Mouse (Mus musculus) layer of hippocampus, postnatal 36 days (tissue): Measurements from ENCODE around the gene Mex3d. TPM values are rescaled to one million over a fixed set of nuclear protein-coding genes. Genes with fewer than 3 reads are reported as not detected.

Experiments
- microRNA-seq, 2 experiments: library from miRNA; unstranded; fragments of <30 nt; microRNA quantifications; one replicate each; pipeline ENCODE4 v1.2.0; 2021
- total RNA-seq, 2 experiments: library from RNA; stranded (reverse); gene quantifications; 2 replicates each; pipeline ENCODE4 v1.2.3; 2021

Gene Mex3d
- total RNA-seq, 2 experiments from 2014 or later, result 18.2 to 18.4 TPM

Small RNA genes within 50 kb of the gene (microRNA-seq; reads per million reads assigned to microRNA genes)
- 0 reads per million in 2 experiments for gene Gm22721

Other genes starting within 250 kb of the Mex3d start
- gene Atp5d, start 249.0 kb downstream of the Mex3d start, total RNA-seq, result 100 to 1,000 TPM; 324 to 369 TPM
- gene Cbarp, start 246.8 kb downstream of the Mex3d start, total RNA-seq, result 100 to 1,000 TPM; 336 to 379 TPM
- 10 to 100 TPM; 58.9 to 62.6 TPM for gene Midn, start 239.4 kb downstream of the Mex3d start, total RNA-seq
- 10 to 100 TPM; 58.5 to 63.4 TPM for gene Cirbp, start 221.7 kb downstream of the Mex3d start, total RNA-seq
- 1 to 10 TPM; 6.4 to 6.9 TPM for gene 1600002K03Rik, start 214.7 kb downstream of the Mex3d start, total RNA-seq
- 1 to 10 TPM; 9.0 to 9.6 TPM for gene Efna2, start 208.2 kb downstream of the Mex3d start, total RNA-seq
- 10 to 100 TPM; 35.6 to 39.6 TPM for gene Mum1, start 161.2 kb downstream of the Mex3d start, total RNA-seq
- 100 to 1,000 TPM; 199 to 204 TPM for gene Ndufs7, start 138.5 kb downstream of the Mex3d start, total RNA-seq
- gene Gamt, start 126.6 kb downstream of the Mex3d start, total RNA-seq, result 10 to 100 TPM; 37.7 to 39.1 TPM
- gene Dazap1, start 126.2 kb downstream of the Mex3d start, total RNA-seq, result 100 to 1,000 TPM in 1 of 2 experiments, 10 to 100 TPM in 1; 82.6 to 100 TPM
- 100 to 1,000 TPM; 755 to 823 TPM for gene Rps15, start 95.2 kb downstream of the Mex3d start, total RNA-seq
- 10 to 100 TPM; 98.3 to 98.4 TPM for gene Apc2, start 91.7 kb downstream of the Mex3d start, total RNA-seq
- 10 to 100 TPM; 22.4 to 23.0 TPM for gene 2310011J03Rik, start 67.1 kb downstream of the Mex3d start, total RNA-seq
- 1 to 10 TPM; 2.2 to 2.6 TPM for gene Pcsk4, start 58.2 kb downstream of the Mex3d start, total RNA-seq
- gene Reep6, start 57.7 kb downstream of the Mex3d start, total RNA-seq, result 10 to 100 TPM in 1 of 2 experiments, 1 to 10 TPM in 1; 8.6 to 10.3 TPM
- gene Adamtsl5, start 39.2 kb downstream of the Mex3d start, total RNA-seq, result 1 to 10 TPM; 4.9 to 5.2 TPM
- 10 to 100 TPM; 23.2 to 23.4 TPM for gene Plk5, start 31.2 kb downstream of the Mex3d start, total RNA-seq
- gene Mbd3, start 11.9 kb upstream of the Mex3d start, total RNA-seq, result 100 to 1,000 TPM; 148 to 156 TPM
- gene Uqcr11, start 19.2 kb upstream of the Mex3d start, total RNA-seq, result 100 to 1,000 TPM; 443 to 467 TPM
- 10 to 100 TPM; 30.5 to 30.6 TPM for gene Tcf3, start 46.0 kb upstream of the Mex3d start, total RNA-seq
- gene Onecut3, start 107.2 kb upstream of the Mex3d start, total RNA-seq, result under 1 TPM in 1 of 2 experiments, not detected in 1; 0.08 TPM
- under 1 TPM; 0.25 to 0.35 TPM for gene Atp8b3, start 151.5 kb upstream of the Mex3d start, total RNA-seq
- gene Rexo1, start 173.9 kb upstream of the Mex3d start, total RNA-seq, result 10 to 100 TPM; 43.9 to 49.3 TPM
- 10 to 100 TPM; 51.7 to 56.8 TPM for gene Klf16, start 189.7 kb upstream of the Mex3d start, total RNA-seq
- 100 to 1,000 TPM; 161 to 176 TPM for gene Abhd17a, start 202.7 kb upstream of the Mex3d start, total RNA-seq
- 10 to 100 TPM; 41.8 to 44.9 TPM for gene Scamp4, start 215.2 kb upstream of the Mex3d start, total RNA-seq
- 1 to 10 TPM; 3.8 to 4.5 TPM for gene Adat3, start 215.2 kb upstream of the Mex3d start, total RNA-seq
- gene Gm49322, start 218.4 kb upstream of the Mex3d start, total RNA-seq, result 1 to 10 TPM; 2.6 to 3.1 TPM
- 100 to 1,000 TPM; 216 to 241 TPM for gene Csnk1g2, start 235.2 kb upstream of the Mex3d start, total RNA-seq